Mouse (Mus musculus) G1E-ER4 (cell line): ENCODE results near the gene Hsbp1. TPM values are rescaled to one million over a fixed set of nuclear protein-coding genes. Genes with fewer than 3 reads are reported as not detected.

ENCODE experiments used
- GATA1 ChIP-seq: IDR thresholded peaks from one replicate; pipeline ENCODE4 v1.8.0; 2012; ENCODE audit warnings: low read length, inconsistent platforms
- polyA plus RNA-seq: library from polyadenylated mRNA; stranded (reverse); fragments of >175 nt; gene quantifications from 2 replicates; pipeline ENCODE4 v1.2.3, GENCODE M21; 2012

Hsbp1 gene
- polyA plus RNA-seq: 44.0 and 65.4 TPM in 2 replicates

- no peak for TF ChIP-seq GATA1
Observed at GRCm38 (mm10) chr8:119344190-119344856, at the start of gene Hsbp1. Gene Hsbp1 (plus strand): TSS chr8:119344488.

GRCm38 (mm10) chr8:119295477-119295876 lies 48.8 kb upstream of the Hsbp1 start:
- TF ChIP-seq GATA1: no peak

- TF ChIP-seq GATA1: no peak
Observed at GRCm38 (mm10) chr8:119300335-119300734, 44.0 kb upstream of the Hsbp1 start.

- TF ChIP-seq GATA1: no peak
Observed at GRCm38 (mm10) chr8:119304196-119304595, 40.1 kb upstream of the Hsbp1 start.

GRCm38 (mm10) chr8:119311412-119311811 lies 32.9 kb upstream of the Hsbp1 start:
- TF ChIP-seq GATA1: no peak

- TF ChIP-seq GATA1: no peak
Observed at GRCm38 (mm10) chr8:119323215-119323614, 21.1 kb upstream of the Hsbp1 start.

- no peak for TF ChIP-seq GATA1
Observed at GRCm38 (mm10) chr8:119339546-119339945, 4.7 kb upstream of the Hsbp1 start.

GRCm38 (mm10) chr8:119343606-119344005 lies 682 bp upstream of the Hsbp1 start:
- no peak for TF ChIP-seq GATA1

- TF ChIP-seq GATA1: no peak
Observed at GRCm38 (mm10) chr8:119345029-119345682, 868 bp downstream of the Hsbp1 start.

GRCm38 (mm10) chr8:119345683-119346075 lies 1.4 kb downstream of the Hsbp1 start:
- no peak for TF ChIP-seq GATA1

GRCm38 (mm10) chr8:119351647-119352046 lies 7.4 kb downstream of the Hsbp1 start:
- no peak for TF ChIP-seq GATA1

- TF ChIP-seq GATA1: no peak
Observed at GRCm38 (mm10) chr8:119352977-119353658, 8.8 kb downstream of the Hsbp1 start.

- TF ChIP-seq GATA1: no peak
Observed at GRCm38 (mm10) chr8:119353659-119354023, 9.4 kb downstream of the Hsbp1 start.

- TF ChIP-seq GATA1: no peak
Observed at GRCm38 (mm10) chr8:119358175-119358574, 13.9 kb downstream of the Hsbp1 start.

GRCm38 (mm10) chr8:119358836-119359235 lies 14.5 kb downstream of the Hsbp1 start:
- no peak for TF ChIP-seq GATA1

GRCm38 (mm10) chr8:119360686-119361295 lies 16.5 kb downstream of the Hsbp1 start:
- TF ChIP-seq GATA1: no peak
